Mouse (Mus musculus) forebrain, embryonic 16.5 days (tissue): Measurements from ENCODE around the gene Fam104a. TPM values are rescaled to one million over a fixed set of nuclear protein-coding genes. Genes with fewer than 3 reads are reported as not detected.

Source experiments
- ATAC-seq: fragments of 200-750 bp; cut with Nextera tagmentation; 2 replicates; pipeline ENCODE4 v1.8.0; 2017; ENCODE audit warnings: mild to moderate bottlenecking, moderate library complexity
- H3K27ac ChIP-seq: fragments of 300-500 bp; sonication (generic); 2 replicates; pipeline ENCODE4 v1.5.1; 2014; ENCODE audit warnings: low read length, control low read depth
- H3K27me3 ChIP-seq: fragments of 300-500 bp; sonication (generic); replicated peaks from 2 replicates; pipeline ENCODE4 v1.6.1; 2014; ENCODE audit warnings: low read length; ENCODE audit not compliant: control insufficient read depth, insufficient read depth
- H3K36me3 ChIP-seq: fragments of 300-500 bp; sonication (generic); 2 replicates; pipeline ENCODE4 v1.6.1; 2014; ENCODE audit not compliant: control insufficient read depth, insufficient read depth
- H3K4me1 ChIP-seq: fragments of 300-500 bp; sonication (generic); replicated peaks from 2 replicates; pipeline ENCODE4 v1.6.1; 2014; ENCODE audit warnings: low read length; ENCODE audit not compliant: control insufficient read depth, insufficient read depth
- H3K4me2 ChIP-seq: fragments of 300-500 bp; sonication (generic); 2 replicates; pipeline ENCODE4 v1.6.1; 2014; ENCODE audit warnings: mild to moderate bottlenecking, low read length, control low read depth
- H3K4me3 ChIP-seq: fragments of 300-500 bp; sonication (generic); replicated peaks from 2 replicates; pipeline ENCODE4 v1.5.1; 2014; ENCODE audit warnings: mild to moderate bottlenecking, low read length, control low read depth
- H3K9ac ChIP-seq: fragments of 300-500 bp; sonication (generic); replicated peaks from 2 replicates; pipeline ENCODE4 v1.6.1; 2014; ENCODE audit warnings: low read depth, low read length, control low read depth
- H3K9me3 ChIP-seq: fragments of 300-500 bp; sonication (generic); 2 replicates; pipeline ENCODE4 v1.6.1; 2016; ENCODE audit warnings: low read length; ENCODE audit not compliant: control insufficient read depth
- WGBS: fragments of 180-500 bp; shearing (Covaris S2); extraction: QIAGEN DNeasy Blood & Tissue Kit; methylation state at CpG from one replicate; pipeline ENCODE4 v1.1.7; 2014; 5-methylcytosine and 5-hydroxymethylcytosine counted together
- polyA plus RNA-seq: library from polyadenylated mRNA; unstranded; fragments of >200 nt; fragmentation: Nextera tagmentation; extraction: Ambion mirVana; gene quantifications from 2 replicates; pipeline ENCODE4 v1.2.1, GENCODE M21; 2015

Fam104a gene
- polyA plus RNA-seq, 1 experiment from 2014 or later, result 43.0 TPM

- Histone ChIP-seq H3K9ac (no peak overlapping the region), H3K4me3 (no peak overlapping the region), H3K4me2 (no peak overlapping the region), H3K4me1 (peaks cover 31% of the 10 kb centered on the region), H3K36me3 (peaks cover 33% of the 10 kb centered on the region), H3K9me3 (no peaks in the 10 kb centered on the region), H3K27ac (no peak overlapping the region), H3K27me3 (no peaks in the 10 kb centered on the region)
- no peak for ATAC-seq
- 93% methylated on average over 6 of the region's 6 CpGs for WGBS
These were observed 31.4 kb downstream of the Fam104a start for GRCm38 (mm10) chr11:113652516-113652915.

- ATAC-seq, result no peak
- H3K36me3 ChIP-seq, result peaks cover 28% of the 10 kb centered on the region
- WGBS, result 40% methylated on average over 8 of the region's 8 CpGs
- H3K9me3 ChIP-seq, result no peaks in the 10 kb centered on the region
- H3K4me3 ChIP-seq, result no peak overlapping the region
- peaks cover 31% of the 10 kb centered on the region for H3K4me1 ChIP-seq
- H3K27ac ChIP-seq, result no peak overlapping the region
- H3K27me3 ChIP-seq, result no peaks in the 10 kb centered on the region
- no peak overlapping the region for H3K4me2 ChIP-seq
- H3K9ac ChIP-seq, result no peak overlapping the region
These were observed 32.1 kb downstream of the Fam104a start for GRCm38 (mm10) chr11:113651907-113652273.

GRCm38 (mm10) chr11:113651206-113651906, 32.6 kb downstream of the Fam104a start:
- Histone ChIP-seq H3K27ac (peak overlapping the region; percentile 49; the same call in 1 of the 2 replicates), H3K27me3 (no peaks in the 10 kb centered on the region), H3K36me3 (peaks cover 26% of the 10 kb centered on the region), H3K9ac (no peak overlapping the region), H3K4me1 (peaks cover 29% of the 10 kb centered on the region), H3K4me2 (peak overlapping the region; percentile 12; the same call in 1 of the 2 replicates), H3K9me3 (no peaks in the 10 kb centered on the region), H3K4me3 (no peak overlapping the region)
- WGBS, result 76% methylated on average over 22 of the region's 22 CpGs
- no peak for ATAC-seq

- H3K4me3 ChIP-seq, result peak within 1 kb of the TSS; percentile 82
- H3K36me3 ChIP-seq, result peaks cover 23% of the 10 kb centered on the region
- peak within 1 kb of the TSS; percentile 88 for H3K27ac ChIP-seq
- no peaks in the 10 kb centered on the region for H3K27me3 ChIP-seq
- peak within 1 kb of the TSS; percentile 67 for H3K4me2 ChIP-seq
- WGBS, result under 1% methylated on average over 53 of the region's 91 CpGs
- no peaks in the 10 kb centered on the region for H3K9me3 ChIP-seq
- ATAC-seq, result peak; percentile 81
- peaks cover 24% of the 10 kb centered on the region for H3K4me1 ChIP-seq
- H3K9ac ChIP-seq, result peak within 1 kb of the TSS; percentile 95
These were observed 34.4 kb downstream of the Fam104a start, which contains the start of gene Slc39a11 for GRCm38 (mm10) chr11:113649353-113650210. Gene Slc39a11 (minus strand): TSS chr11:113650079.

GRCm38 (mm10) chr11:113648690-113649352, 35.1 kb downstream of the Fam104a start, which contains the start of gene Cog1:
Gene Cog1 (plus strand): TSS chr11:113649169.
- H3K4me2 ChIP-seq, result peak within 1 kb of the TSS; percentile 67
- H3K36me3 ChIP-seq, result peaks cover 15% of the 10 kb centered on the region
- H3K9me3 ChIP-seq, result no peaks in the 10 kb centered on the region
- peaks cover 22% of the 10 kb centered on the region for H3K4me1 ChIP-seq
- ATAC-seq, result no peak
- WGBS, result 45% methylated on average over 26 of the region's 26 CpGs
- no peaks in the 10 kb centered on the region for H3K27me3 ChIP-seq
- peak within 1 kb of the TSS; percentile 82 for H3K4me3 ChIP-seq
- H3K9ac ChIP-seq, result peak within 1 kb of the TSS; percentile 95
- H3K27ac ChIP-seq, result peak within 1 kb of the TSS; percentile 88

- Histone ChIP-seq H3K4me2 (no peak overlapping the region; the same call in 1 of the 2 replicates), H3K4me3 (no peak overlapping the region), H3K9ac (no peak overlapping the region; the same call in 1 of the 2 replicates), H3K4me1 (peaks cover 22% of the 10 kb centered on the region), H3K27me3 (no peaks in the 10 kb centered on the region), H3K9me3 (no peaks in the 10 kb centered on the region), H3K27ac (no peak overlapping the region), H3K36me3 (peaks cover 9% of the 10 kb centered on the region)
- 2% methylated on average over 15 of the region's 15 CpGs for WGBS
- no peak for ATAC-seq
These were observed 35.8 kb downstream of the Fam104a start for GRCm38 (mm10) chr11:113648152-113648551.

GRCm38 (mm10) chr11:113645181-113645580, 38.8 kb downstream of the Fam104a start:
- Histone ChIP-seq H3K36me3 (no peaks in the 10 kb centered on the region), H3K4me3 (no peak overlapping the region), H3K4me2 (no peak overlapping the region), H3K9me3 (no peaks in the 10 kb centered on the region), H3K27ac (no peak overlapping the region), H3K9ac (no peak overlapping the region), H3K4me1 (peaks cover 14% of the 10 kb centered on the region), H3K27me3 (no peaks in the 10 kb centered on the region)
- no peak for ATAC-seq
- 83% methylated on average over 3 of the region's 3 CpGs for WGBS

GRCm38 (mm10) chr11:113638680-113639079, 45.3 kb downstream of the Fam104a start:
- no peaks in the 10 kb centered on the region for H3K27me3 ChIP-seq
- no peak overlapping the region for H3K4me2 ChIP-seq
- H3K9me3 ChIP-seq, result no peaks in the 10 kb centered on the region
- 89% methylated on average over 12 of the region's 12 CpGs for WGBS
- H3K27ac ChIP-seq, result no peak overlapping the region
- H3K9ac ChIP-seq, result no peak overlapping the region
- no peak for ATAC-seq
- no peak overlapping the region for H3K4me3 ChIP-seq
- H3K4me1 ChIP-seq, result no peaks in the 10 kb centered on the region
- H3K36me3 ChIP-seq, result no peaks in the 10 kb centered on the region

GRCm38 (mm10) chr11:113634699-113635121, 49.2 kb downstream of the Fam104a start:
- no peaks in the 10 kb centered on the region for H3K9me3 ChIP-seq
- H3K4me3 ChIP-seq, result no peak overlapping the region
- no peak overlapping the region for H3K4me2 ChIP-seq
- no peaks in the 10 kb centered on the region for H3K36me3 ChIP-seq
- no peak overlapping the region for H3K27ac ChIP-seq
- no peak overlapping the region for H3K9ac ChIP-seq
- peak; percentile 68 for ATAC-seq
- H3K4me1 ChIP-seq, result no peaks in the 10 kb centered on the region; the same call in 1 of the 2 replicates
- no peaks in the 10 kb centered on the region for H3K27me3 ChIP-seq
- WGBS, result 55% methylated on average over 10 of the region's 10 CpGs
